Mouse (Mus musculus) C2C12 (cell line): ENCODE results near the gene Olfml2a.

Experiments used
- CEBPB ChIP-seq: IDR thresholded peaks from one replicate; pipeline ENCODE4 v1.6.1; 2011; ENCODE audit warnings: low read depth, mild to moderate bottlenecking, control low read depth, moderate library complexity
- CTCF ChIP-seq: IDR thresholded peaks from one replicate; pipeline ENCODE4 v1.5.1; 2011; ENCODE audit not compliant: control insufficient read depth, insufficient read depth, insufficient read length
- USF1 ChIP-seq: IDR thresholded peaks from one replicate; pipeline ENCODE4 v1.6.1; 2011; ENCODE audit warnings: low read depth, mild to moderate bottlenecking, control low read depth, moderate library complexity

- TF ChIP-seq USF1: no peak
- no peak for TF ChIP-seq CEBPB
- TF ChIP-seq CTCF: no peak
These were observed 12.8 kb downstream of the Olfml2a start for GRCm38 (mm10) chr2:38944460-38945161.
